Mouse (Mus musculus) neural tube, embryonic 15.5 days (tissue): Measurements from ENCODE around the gene AA986860. TPM values are rescaled to one million over a fixed set of nuclear protein-coding genes. Genes with fewer than 3 reads are reported as not detected.

Experiments used
- ATAC-seq: fragments of 200-750 bp; cut with Nextera tagmentation; 2 replicates; pipeline ENCODE4 v1.8.0; 2017; ENCODE audit warnings: mild to moderate bottlenecking, moderate TSS enrichment, moderate library complexity; ENCODE audit not compliant: low FRiP score
- H3K27ac ChIP-seq: fragments of 300-500 bp; sonication (generic); replicated peaks from 2 replicates; pipeline ENCODE4 v1.5.1; 2015; ENCODE audit warnings: mild to moderate bottlenecking, inconsistent platforms
- H3K27me3 ChIP-seq: fragments of 300-500 bp; sonication (generic); replicated peaks from 2 replicates; pipeline ENCODE4 v1.6.1; 2015; ENCODE audit warnings: inconsistent platforms
- H3K36me3 ChIP-seq: fragments of 300-500 bp; sonication (generic); 2 replicates; pipeline ENCODE4 v1.6.1; 2015; ENCODE audit warnings: inconsistent platforms
- H3K4me1 ChIP-seq: fragments of 300-500 bp; sonication (generic); 2 replicates; pipeline ENCODE4 v1.6.1; 2015; ENCODE audit warnings: inconsistent platforms
- H3K4me2 ChIP-seq: fragments of 300-500 bp; sonication (generic); 2 replicates; pipeline ENCODE4 v1.6.1; 2015; ENCODE audit warnings: inconsistent platforms, mild to moderate bottlenecking, moderate library complexity
- H3K4me3 ChIP-seq: fragments of 300-500 bp; sonication (generic); replicated peaks from 2 replicates; pipeline ENCODE4 v1.5.1; 2015; ENCODE audit warnings: mild to moderate bottlenecking, inconsistent platforms
- H3K9ac ChIP-seq: fragments of 300-500 bp; sonication (generic); replicated peaks from 2 replicates; pipeline ENCODE4 v1.6.1; 2015; ENCODE audit warnings: mild to moderate bottlenecking, inconsistent platforms
- H3K9me3 ChIP-seq: fragments of 300-500 bp; sonication (generic); replicated peaks from 2 replicates; pipeline ENCODE4 v1.6.1; 2016; ENCODE audit warnings: inconsistent platforms
- WGBS: fragments of 180-500 bp; shearing (Covaris S2); methylation state at CpG from one replicate; pipeline ENCODE4 v1.1.7; 2015; ENCODE audit warnings: mixed read lengths; 5-methylcytosine and 5-hydroxymethylcytosine counted together
- polyA plus RNA-seq: library from polyadenylated mRNA; unstranded; fragments of >200 nt; fragmentation: Nextera tagmentation; extraction: Ambion mirVana; gene quantifications from 2 replicates; pipeline ENCODE4 v1.2.1, GENCODE M21; 2015

The AA986860 gene
- polyA plus RNA-seq, 1 experiment from 2014 or later = 0.82 TPM

GRCm38 (mm10) chr1:130761597-130761996 lies 29.8 kb downstream of the AA986860 start:
- H3K9ac ChIP-seq = no peak overlapping the region
- no peak overlapping the region for H3K4me3 ChIP-seq
- H3K36me3 ChIP-seq = no peaks in the 10 kb centered on the region
- no peak overlapping the region for H3K27ac ChIP-seq
- WGBS = 77% methylated on average over 1 of the region's 1 CpGs
- H3K9me3 ChIP-seq = no peaks in the 10 kb centered on the region
- H3K4me2 ChIP-seq = no peak overlapping the region
- no peak for ATAC-seq
- H3K4me1 ChIP-seq = no peaks in the 10 kb centered on the region
- H3K27me3 ChIP-seq = no peaks in the 10 kb centered on the region

- no peak overlapping the region for H3K4me3 ChIP-seq
- H3K27ac ChIP-seq = no peak overlapping the region
- ATAC-seq = no peak
- H3K36me3 ChIP-seq = no peaks in the 10 kb centered on the region
- 83% methylated on average over 3 of the region's 3 CpGs for WGBS
- no peak overlapping the region for H3K9ac ChIP-seq
- no peaks in the 10 kb centered on the region for H3K9me3 ChIP-seq
- H3K4me2 ChIP-seq = no peak overlapping the region
- H3K27me3 ChIP-seq = no peaks in the 10 kb centered on the region
- H3K4me1 ChIP-seq = no peaks in the 10 kb centered on the region
Observed at GRCm38 (mm10) chr1:130762045-130762760, 30.4 kb downstream of the AA986860 start.

GRCm38 (mm10) chr1:130764027-130764461 lies 32.3 kb downstream of the AA986860 start:
- no peaks in the 10 kb centered on the region for H3K36me3 ChIP-seq
- H3K27ac ChIP-seq = no peak overlapping the region
- no peaks in the 10 kb centered on the region for H3K9me3 ChIP-seq
- 87% methylated on average over 12 of the region's 12 CpGs for WGBS
- no peak overlapping the region for H3K9ac ChIP-seq
- H3K4me2 ChIP-seq = no peak overlapping the region
- H3K4me1 ChIP-seq = no peaks in the 10 kb centered on the region
- ATAC-seq = no peak
- H3K27me3 ChIP-seq = no peaks in the 10 kb centered on the region
- no peak overlapping the region for H3K4me3 ChIP-seq

GRCm38 (mm10) chr1:130767066-130767465 lies 35.3 kb downstream of the AA986860 start:
- Histone ChIP-seq H3K9me3 (no peaks in the 10 kb centered on the region), H3K4me1 (no peaks in the 10 kb centered on the region), H3K27me3 (no peaks in the 10 kb centered on the region), H3K4me2 (no peak overlapping the region), H3K4me3 (no peak overlapping the region), H3K27ac (no peak overlapping the region), H3K9ac (no peak overlapping the region), H3K36me3 (no peaks in the 10 kb centered on the region)
- 92% methylated on average over 5 of the region's 5 CpGs for WGBS
- no peak for ATAC-seq

- WGBS = 90% methylated on average over 2 of the region's 2 CpGs
- no peak for ATAC-seq
- no peaks in the 10 kb centered on the region for H3K4me1 ChIP-seq
Observed at GRCm38 (mm10) chr1:130769925-130770324, 38.1 kb downstream of the AA986860 start.

GRCm38 (mm10) chr1:130770487-130770886 lies 38.7 kb downstream of the AA986860 start:
- H3K9ac ChIP-seq = no peak overlapping the region
- no peaks in the 10 kb centered on the region for H3K36me3 ChIP-seq
- no peak for ATAC-seq
- no peak overlapping the region for H3K27ac ChIP-seq
- no peak overlapping the region for H3K4me2 ChIP-seq
- no peak overlapping the region for H3K4me3 ChIP-seq
- H3K9me3 ChIP-seq = no peaks in the 10 kb centered on the region
- no peaks in the 10 kb centered on the region for H3K4me1 ChIP-seq
- 92% methylated on average over 4 of the region's 4 CpGs for WGBS
- no peaks in the 10 kb centered on the region for H3K27me3 ChIP-seq

More at GRCm38 (mm10) chr1:130769925-130770324, 38.1 kb downstream of the AA986860 start:
- Histone ChIP-seq H3K4me3 (no peak overlapping the region), H3K27ac (no peak overlapping the region), H3K36me3 (no peaks in the 10 kb centered on the region), H3K27me3 (no peaks in the 10 kb centered on the region), H3K9ac (no peak overlapping the region), H3K4me2 (no peak overlapping the region), H3K9me3 (no peaks in the 10 kb centered on the region)

GRCm38 (mm10) chr1:130770981-130771494 lies 39.3 kb downstream of the AA986860 start:
- Histone ChIP-seq H3K4me2 (no peak overlapping the region), H3K27me3 (no peaks in the 10 kb centered on the region), H3K36me3 (no peaks in the 10 kb centered on the region), H3K4me1 (no peaks in the 10 kb centered on the region), H3K9me3 (no peaks in the 10 kb centered on the region), H3K9ac (no peak overlapping the region), H3K4me3 (no peak overlapping the region), H3K27ac (no peak overlapping the region)
- ATAC-seq = no peak
- WGBS = 82% methylated on average over 3 of the region's 3 CpGs

GRCm38 (mm10) chr1:130775234-130775633 lies 43.5 kb downstream of the AA986860 start:
- no peaks in the 10 kb centered on the region for H3K27me3 ChIP-seq
- H3K4me1 ChIP-seq = no peaks in the 10 kb centered on the region
- WGBS = 53% methylated on average over 2 of the region's 2 CpGs

GRCm38 (mm10) chr1:130775691-130776331 lies 44.0 kb downstream of the AA986860 start:
- Histone ChIP-seq H3K4me3 (no peak overlapping the region), H3K9ac (no peak overlapping the region), H3K9me3 (no peaks in the 10 kb centered on the region), H3K36me3 (no peaks in the 10 kb centered on the region), H3K27me3 (no peaks in the 10 kb centered on the region), H3K4me1 (no peaks in the 10 kb centered on the region), H3K27ac (no peak overlapping the region), H3K4me2 (no peak overlapping the region)
- WGBS = 82% methylated on average over 7 of the region's 7 CpGs
- ATAC-seq = no peak

More at GRCm38 (mm10) chr1:130775234-130775633, 43.5 kb downstream of the AA986860 start:
- no peaks in the 10 kb centered on the region for H3K9me3 ChIP-seq
- H3K4me3 ChIP-seq = no peak overlapping the region
- H3K36me3 ChIP-seq = no peaks in the 10 kb centered on the region
- H3K9ac ChIP-seq = no peak overlapping the region
- ATAC-seq = no peak
- H3K4me2 ChIP-seq = no peak overlapping the region
- no peak overlapping the region for H3K27ac ChIP-seq

GRCm38 (mm10) chr1:130776645-130777044 lies 44.9 kb downstream of the AA986860 start:
- WGBS = 83% methylated on average over 1 of the region's 1 CpGs
- ATAC-seq = no peak
- no peaks in the 10 kb centered on the region for H3K27me3 ChIP-seq
- H3K9me3 ChIP-seq = no peaks in the 10 kb centered on the region
- H3K4me1 ChIP-seq = no peaks in the 10 kb centered on the region
- H3K36me3 ChIP-seq = no peaks in the 10 kb centered on the region
- no peak overlapping the region for H3K4me2 ChIP-seq
- no peak overlapping the region for H3K27ac ChIP-seq
- H3K4me3 ChIP-seq = no peak overlapping the region
- no peak overlapping the region for H3K9ac ChIP-seq

- 93% methylated on average over 3 of the region's 3 CpGs for WGBS
- no peak for ATAC-seq
Observed at GRCm38 (mm10) chr1:130779867-130780266, 48.1 kb downstream of the AA986860 start.

GRCm38 (mm10) chr1:130784054-130784453 lies 52.3 kb downstream of the AA986860 start:
- Histone ChIP-seq H3K4me3 (no peak overlapping the region), H3K27ac (no peak overlapping the region), H3K27me3 (no peaks in the 10 kb centered on the region), H3K4me1 (no peaks in the 10 kb centered on the region), H3K9ac (no peak overlapping the region), H3K9me3 (no peaks in the 10 kb centered on the region), H3K4me2 (no peak overlapping the region), H3K36me3 (no peaks in the 10 kb centered on the region)
- ATAC-seq = no peak
- WGBS = 32% methylated on average over 4 of the region's 4 CpGs

More at GRCm38 (mm10) chr1:130779867-130780266, 48.1 kb downstream of the AA986860 start:
- Histone ChIP-seq H3K4me1 (no peaks in the 10 kb centered on the region), H3K4me2 (no peak overlapping the region), H3K36me3 (no peaks in the 10 kb centered on the region), H3K27me3 (no peaks in the 10 kb centered on the region), H3K27ac (no peak overlapping the region), H3K4me3 (no peak overlapping the region), H3K9ac (no peak overlapping the region), H3K9me3 (no peaks in the 10 kb centered on the region)
